Mouse (Mus musculus) liver, embryonic 14.5 days (tissue): ENCODE measurements around the gene Cdc14b.

Experiments used
- CTCF ChIP-seq: IDR thresholded peaks from 2 replicates; pipeline ENCODE4 v1.5.1; 2016; ENCODE audit warnings: antibody characterized with exemption, low read depth, control low read depth
- EP300 ChIP-seq: IDR thresholded peaks from 2 replicates; pipeline ENCODE4 v1.6.1; 2016; ENCODE audit warnings: antibody characterized with exemption, low read depth

GRCm38 (mm10) chr13:64178746-64179652 is 96.1 kb downstream of the Cdc14b start:
- TF ChIP-seq CTCF (no peak), EP300 (no peak)
